17 mouse cellular contexts compared by ENCODE assay signal in the genomic region with DNA sequence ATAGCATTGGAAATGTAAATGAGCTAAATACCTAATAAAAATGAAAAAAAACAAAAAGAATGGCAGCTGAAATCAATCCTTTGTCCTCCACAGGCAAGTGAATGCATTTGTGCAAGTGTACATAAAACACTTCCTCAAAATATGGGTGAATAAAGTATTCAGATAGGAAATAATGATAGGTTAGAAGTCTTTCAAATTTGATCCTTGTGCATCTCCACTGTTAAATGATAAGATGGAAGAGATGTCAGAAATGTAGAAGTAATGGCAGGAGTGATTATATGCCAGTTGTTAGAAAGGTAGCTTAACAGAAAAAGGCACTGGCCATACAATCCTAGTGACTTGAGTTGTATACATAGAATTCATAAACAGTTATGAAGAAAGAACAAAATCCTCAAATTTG.
DNase-seq lines count a peak whose midpoint lies in the region; TF ChIP-seq lines count a peak whose summit lies in the region.
"Had no signal": no experiment of that assay in that cellular context is flagged by ENCODE, and none has a peak within 500 bp of the region (broad histone marks: within the 10 kb centered on the region; RNA-seq: fewer than 3 reads in every experiment).

No protein-coding gene starts in this region.

- H3K4me1 ChIP-seq in MEL (ENCODE audit: control insufficient read depth in 1 of 2, insufficient read depth in 2 of 2, low read length in 2 of 2): peaks cover 2 to 26% of the 10 kb centered on the region in 2 experiments; a peak in 3 of 4 replicates

- no peak overlapping the region for H3K4me3 ChIP-seq in MEL (ENCODE audit: control insufficient read depth in 1 of 2, insufficient read depth in 1 of 2, low read depth in 2 of 2, low read length in 2 of 2)

- no peaks in the 10 kb centered on the region for H3K27me3 ChIP-seq in MEL (ENCODE audit: control insufficient read depth in 1 of 2, insufficient read depth in 2 of 2, low read length in 2 of 2)
- H3K27me3 ChIP-seq: CH12.LX, Patski had no signal

- TF ChIP-seq EP300 in MEL (IDR thresholded peaks at IDR 0.05; ENCODE audit: low read depth in 1 of 2, low read length in 2 of 2): peak; percentile 53 to 65; a peak in 3 of 4 replicates

- no peak for TF ChIP-seq POLR2A in MEL (IDR thresholded peaks at IDR 0.05; ENCODE audit: control insufficient read depth in 1 of 2, insufficient read depth in 1 of 2, low read depth in 1 of 2, low read length in 2 of 2, poor library complexity in 1 of 2)

- no peak for TF ChIP-seq CTCF in MEL (IDR thresholded peaks at IDR 0.05 in 2 of 3, conservative IDR thresholded peaks at IDR 0.05 in 1 of 3; ENCODE audit: control insufficient read depth in 1 of 3, insufficient read depth in 1 of 3, low read depth in 2 of 3, low read length in 3 of 3, poor library complexity in 1 of 3, severe bottlenecking in 1 of 3)

- peak; percentile 43 for DNase-seq in MEL (ENCODE audit: low read depth, low spot score)
- DNase-seq in adrenal gland, postnatal 36 days: no peak
- DNase-seq: adrenal gland, adult 2 months; adrenal gland, adult 8-10 months; adrenal gland, postnatal 10 days; adrenal gland, postnatal 14 days; adrenal gland, postnatal 25 days; B cell, adult 2 months; cerebellum, adult 11 months; cerebellum, adult 11-12 months; cerebellum, adult 18-20 months; cerebellum, adult 2 months; cerebellum, adult 8-10 months; cerebellum, adult 9-10 months had no signal

- H3K79me2 ChIP-seq in MEL (ENCODE audit: control insufficient read depth, insufficient read depth, low read length, poor library complexity): no peaks in the 10 kb centered on the region

- H3K9ac ChIP-seq in MEL (ENCODE audit: control insufficient read depth, low read depth, low read length, poor library complexity, severe bottlenecking): no peak overlapping the region

- peaks cover 0 to 37% of the 10 kb centered on the region in 2 experiments; a peak in 2 of 4 replicates for H3K36me3 ChIP-seq in MEL (ENCODE audit: control insufficient read depth in 1 of 2, insufficient read depth in 2 of 2, low read length in 2 of 2)
- H3K36me3 ChIP-seq: G1E had no signal

- no peak for TF ChIP-seq RAD21 in MEL (IDR thresholded peaks at IDR 0.05; ENCODE audit: low read depth, low read length)

- no peaks in the 10 kb centered on the region for H3K9me3 ChIP-seq in MEL (replicated peaks; ENCODE audit: insufficient read depth, low read length)
- H3K9me3 ChIP-seq: G1E had no signal

- H3K27ac ChIP-seq in MEL (ENCODE audit: control insufficient read depth, low read depth, low read length): no peak overlapping the region

TF ChIP-seq in MEL, 35 proteins besides CTCF, POLR2A, EP300 and RAD21:
- no peak for TF ChIP-seq POLR2AphosphoS5 (IDR thresholded peaks at IDR 0.05; ENCODE audit: borderline replicate concordance, low read depth, low read length)
- no peak for TF ChIP-seq SIN3A (IDR thresholded peaks at IDR 0.05; ENCODE audit: low read length)
- no peak for TF ChIP-seq ZNF384 (IDR thresholded peaks at IDR 0.05; ENCODE audit: low read depth, low read length)
- no peak for TF ChIP-seq TBP (IDR thresholded peaks at IDR 0.05; ENCODE audit: low read depth, low read length)
- TF ChIP-seq GATA1 (IDR thresholded peaks at IDR 0.05; ENCODE audit: low read depth, low read length): peak; percentile 58; the same call in 1 of the 2 replicates
